Mouse (Mus musculus): ENCODE measurements around the gene Prr15. TPM values are rescaled to one million over a fixed set of nuclear protein-coding genes. Genes with fewer than 3 reads are reported as not detected.

Prr15 gene
- 1.3 and 3.6 TPM in 2 replicates for polyA plus RNA-seq (2015; fragmentation: Nextera tagmentation; extraction: Ambion mirVana)

- peak within 1 kb of the TSS; percentile 89 for H3K4me2 ChIP-seq
- no peaks in the 10 kb centered on the region for H3K9me3 ChIP-seq
- peak within 1 kb of the TSS; percentile 49; the same call in 1 of the 2 replicates for H3K9ac ChIP-seq
- H3K27ac ChIP-seq, result no peak within 1 kb of the TSS
- no peak for ATAC-seq (ENCODE audit: insufficient number of reproducible peaks, insufficient read depth, low FRiP score, low TSS enrichment, low read depth)
- H3K4me3 ChIP-seq, result peak within 1 kb of the TSS; percentile 47
- WGBS, result 44% methylated on average over 3 of the region's 3 CpGs
- peaks cover 75% of the 10 kb centered on the region for H3K27me3 ChIP-seq
- no peaks in the 10 kb centered on the region for H3K36me3 ChIP-seq
- peaks cover 21% of the 10 kb centered on the region for H3K4me1 ChIP-seq
These were observed at the start of gene Prr15 for GRCm38 (mm10) chr6:54325246-54325885. Prr15 (plus strand) TSS chr6:54325835.

GRCm38 (mm10) chr6:54277234-54277633, 48.4 kb upstream of the Prr15 start:
- no peaks in the 10 kb centered on the region for H3K9me3 ChIP-seq
- no peaks in the 10 kb centered on the region for H3K27me3 ChIP-seq
- WGBS, result 71% methylated on average over 4 of the region's 4 CpGs
- H3K4me1 ChIP-seq, result peaks cover 40% of the 10 kb centered on the region
- H3K27ac ChIP-seq, result no peak overlapping the region
- no peak overlapping the region for H3K4me3 ChIP-seq
- H3K9ac ChIP-seq, result no peak overlapping the region
- H3K36me3 ChIP-seq, result no peaks in the 10 kb centered on the region
- ATAC-seq (ENCODE audit: insufficient number of reproducible peaks, insufficient read depth, low FRiP score, low TSS enrichment, low read depth), result no peak
- no peak overlapping the region for H3K4me2 ChIP-seq

- Histone ChIP-seq H3K4me3 (no peak overlapping the region), H3K9ac (no peak overlapping the region), H3K9me3 (no peaks in the 10 kb centered on the region), H3K36me3 (no peaks in the 10 kb centered on the region), H3K27me3 (no peaks in the 10 kb centered on the region), H3K4me2 (no peak overlapping the region), H3K27ac (no peak overlapping the region), H3K4me1 (peaks cover 34% of the 10 kb centered on the region)
- WGBS, result 34% methylated on average over 5 of the region's 5 CpGs
- ATAC-seq (ENCODE audit: insufficient number of reproducible peaks, insufficient read depth, low FRiP score, low TSS enrichment, low read depth), result no peak
These were observed 47.8 kb upstream of the Prr15 start for GRCm38 (mm10) chr6:54277828-54278227.

GRCm38 (mm10) chr6:54278613-54279012, 47.0 kb upstream of the Prr15 start:
- no peaks in the 10 kb centered on the region for H3K36me3 ChIP-seq
- WGBS, result 72% methylated on average over 2 of the region's 2 CpGs
- no peaks in the 10 kb centered on the region for H3K27me3 ChIP-seq
- no peaks in the 10 kb centered on the region for H3K9me3 ChIP-seq
- no peak overlapping the region for H3K27ac ChIP-seq
- peaks cover 26% of the 10 kb centered on the region for H3K4me1 ChIP-seq
- no peak overlapping the region for H3K4me3 ChIP-seq
- H3K9ac ChIP-seq, result no peak overlapping the region
- no peak for ATAC-seq (ENCODE audit: insufficient number of reproducible peaks, insufficient read depth, low FRiP score, low TSS enrichment, low read depth)
- no peak overlapping the region for H3K4me2 ChIP-seq

- H3K27ac ChIP-seq, result no peak overlapping the region; the same call in 1 of the 2 replicates
- H3K4me2 ChIP-seq, result no peak overlapping the region
- H3K36me3 ChIP-seq, result no peaks in the 10 kb centered on the region
- ATAC-seq (ENCODE audit: insufficient number of reproducible peaks, insufficient read depth, low FRiP score, low TSS enrichment, low read depth), result no peak
- no peak overlapping the region for H3K9ac ChIP-seq
- H3K4me3 ChIP-seq, result no peak overlapping the region
- no peaks in the 10 kb centered on the region for H3K27me3 ChIP-seq
- no peaks in the 10 kb centered on the region for H3K9me3 ChIP-seq
- 54% methylated on average over 11 of the region's 11 CpGs for WGBS
- peaks cover 24% of the 10 kb centered on the region for H3K4me1 ChIP-seq
These were observed 46.2 kb upstream of the Prr15 start for GRCm38 (mm10) chr6:54279391-54279790.

GRCm38 (mm10) chr6:54280248-54280647, 45.4 kb upstream of the Prr15 start:
- no peak overlapping the region for H3K27ac ChIP-seq
- 82% methylated on average over 6 of the region's 6 CpGs for WGBS
- H3K4me3 ChIP-seq, result no peak overlapping the region
- peaks cover 19% of the 10 kb centered on the region for H3K4me1 ChIP-seq
- no peak overlapping the region for H3K9ac ChIP-seq
- ATAC-seq (ENCODE audit: insufficient number of reproducible peaks, insufficient read depth, low FRiP score, low TSS enrichment, low read depth), result no peak
- no peak overlapping the region for H3K4me2 ChIP-seq
- H3K36me3 ChIP-seq, result no peaks in the 10 kb centered on the region
- H3K9me3 ChIP-seq, result no peaks in the 10 kb centered on the region
- H3K27me3 ChIP-seq, result no peaks in the 10 kb centered on the region

DNA sequence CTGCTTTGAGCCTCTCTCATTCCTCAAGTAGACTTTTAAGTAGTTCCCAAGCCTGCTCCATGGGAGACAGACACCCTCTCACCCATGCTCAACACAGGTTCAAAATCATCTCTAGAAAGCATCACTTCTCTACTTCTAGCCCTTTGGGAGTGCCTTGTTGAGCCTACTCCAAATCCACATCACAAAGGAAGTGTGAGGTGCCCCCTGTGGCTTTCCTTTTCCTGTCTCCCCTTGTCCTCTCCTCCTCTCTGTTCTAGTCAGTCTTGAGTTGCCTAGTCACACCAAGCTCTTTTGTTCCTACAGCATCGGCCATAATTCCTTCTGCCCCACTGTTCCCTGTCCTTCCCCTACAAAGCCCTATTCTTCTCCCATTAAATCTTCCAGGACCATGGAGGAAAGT, 42.3 kb upstream of the Prr15 start:
- Histone ChIP-seq H3K27me3 (no peaks in the 10 kb centered on the region), H3K4me3 (no peak overlapping the region), H3K4me2 (no peak overlapping the region), H3K36me3 (no peaks in the 10 kb centered on the region), H3K9ac (no peak overlapping the region), H3K27ac (no peak overlapping the region), H3K4me1 (peaks cover 7% of the 10 kb centered on the region), H3K9me3 (no peaks in the 10 kb centered on the region)
- no peak for ATAC-seq (ENCODE audit: insufficient number of reproducible peaks, insufficient read depth, low FRiP score, low TSS enrichment, low read depth)
- WGBS, result 31% methylated on average over 1 of the region's 1 CpGs

GRCm38 (mm10) chr6:54284167-54284711, 41.4 kb upstream of the Prr15 start:
- H3K4me2 ChIP-seq, result no peak overlapping the region
- ATAC-seq (ENCODE audit: insufficient number of reproducible peaks, insufficient read depth, low FRiP score, low TSS enrichment, low read depth), result no peak
- H3K4me1 ChIP-seq, result no peaks in the 10 kb centered on the region
- H3K9ac ChIP-seq, result no peak overlapping the region
- H3K4me3 ChIP-seq, result no peak overlapping the region
- whole genome bisulfite sequencing, result 86% methylated on average over 12 of the region's 12 CpGs
- H3K36me3 ChIP-seq, result no peaks in the 10 kb centered on the region
- H3K27me3 ChIP-seq, result no peaks in the 10 kb centered on the region
- H3K9me3 ChIP-seq, result no peaks in the 10 kb centered on the region
- no peak overlapping the region for H3K27ac ChIP-seq

DNA sequence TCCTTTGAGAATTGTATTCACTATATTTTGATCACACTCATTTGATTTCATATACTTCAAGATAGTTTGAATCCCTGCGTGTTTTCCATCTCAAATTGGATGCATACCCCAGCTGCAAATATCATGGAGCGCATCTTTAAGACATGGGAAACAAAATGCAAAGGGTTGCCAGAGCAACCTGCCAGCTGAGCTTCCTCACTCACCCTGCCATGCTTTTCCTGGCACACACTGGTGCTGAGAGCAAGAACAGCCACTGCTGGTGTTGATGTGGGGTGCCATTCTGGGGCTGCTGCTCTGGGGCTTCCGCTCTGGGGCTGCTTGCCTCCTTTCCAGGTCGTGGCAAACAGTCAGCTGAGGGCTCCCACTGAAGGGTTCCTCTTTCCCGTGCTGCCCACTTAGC, 38.8 kb upstream of the Prr15 start:
- Histone ChIP-seq H3K27ac (no peak overlapping the region), H3K4me1 (no peaks in the 10 kb centered on the region), H3K4me2 (no peak overlapping the region), H3K9ac (no peak overlapping the region), H3K36me3 (no peaks in the 10 kb centered on the region), H3K4me3 (no peak overlapping the region), H3K27me3 (no peaks in the 10 kb centered on the region), H3K9me3 (no peaks in the 10 kb centered on the region)
- no peak for ATAC-seq (ENCODE audit: insufficient number of reproducible peaks, insufficient read depth, low FRiP score, low TSS enrichment, low read depth)
- WGBS, result 80% methylated on average over 5 of the region's 5 CpGs

DNA sequence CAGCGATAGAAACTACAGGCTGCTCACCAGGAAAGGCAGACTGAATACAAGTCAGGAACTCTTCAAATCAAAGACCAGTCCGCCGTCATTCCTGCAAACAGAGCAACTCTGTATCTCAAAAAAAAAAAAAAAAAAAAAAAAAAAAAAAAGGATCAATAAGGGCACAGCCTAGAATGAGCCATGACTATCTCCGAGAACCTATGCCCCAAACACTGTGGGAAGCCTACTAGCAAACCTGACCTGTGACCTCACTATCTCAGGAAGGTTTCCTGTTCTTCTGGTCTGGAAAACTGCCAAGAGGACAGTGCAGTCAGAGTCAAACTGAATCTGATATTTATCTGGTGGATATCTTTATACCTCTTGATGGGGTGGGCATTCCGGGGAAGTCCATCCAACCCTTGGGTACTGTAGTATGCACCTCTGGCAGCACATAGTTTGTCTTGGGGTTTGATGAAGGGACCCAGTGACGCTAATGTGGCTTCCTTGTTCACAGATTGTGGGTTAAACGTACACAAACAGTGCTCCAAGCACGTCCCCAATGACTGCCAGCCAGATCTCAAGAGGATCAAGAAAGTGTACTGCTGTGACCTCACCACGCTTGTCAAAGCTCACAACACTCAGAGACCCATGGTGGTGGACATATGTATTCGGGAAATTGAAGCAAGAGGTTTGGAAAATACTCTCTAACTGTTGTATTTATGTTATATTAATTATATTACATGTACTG, 35.7 kb upstream of the Prr15 start:
- no peak for ATAC-seq (ENCODE audit: insufficient number of reproducible peaks, insufficient read depth, low FRiP score, low TSS enrichment, low read depth)
- H3K27me3 ChIP-seq, result no peaks in the 10 kb centered on the region
- WGBS, result 56% methylated on average over 10 of the region's 10 CpGs
- no peak overlapping the region for H3K9ac ChIP-seq
- no peak overlapping the region for H3K4me2 ChIP-seq
- H3K36me3 ChIP-seq, result no peaks in the 10 kb centered on the region
- no peaks in the 10 kb centered on the region for H3K4me1 ChIP-seq
- H3K4me3 ChIP-seq, result no peak overlapping the region
- no peak overlapping the region for H3K27ac ChIP-seq
- no peaks in the 10 kb centered on the region for H3K9me3 ChIP-seq

DNA sequence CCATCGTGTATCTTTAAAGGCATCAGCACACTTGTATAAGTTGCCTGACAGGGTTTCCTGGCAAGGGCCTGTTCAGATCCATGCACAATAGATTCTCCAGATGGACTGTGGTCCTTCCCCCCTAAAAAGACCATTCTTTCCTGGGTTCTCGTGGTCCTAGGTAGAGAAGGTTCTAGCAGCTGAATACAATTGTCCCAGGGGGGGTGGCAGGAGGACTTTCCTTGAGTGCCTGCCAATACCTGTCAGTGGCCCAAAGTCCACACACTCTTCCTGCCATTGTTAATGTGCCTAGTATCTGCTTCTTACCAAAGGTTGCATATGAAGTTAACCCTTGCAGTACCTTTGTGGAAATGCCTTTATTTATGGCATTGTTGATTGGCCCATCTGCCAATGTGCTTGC, 28.4 kb upstream of the Prr15 start:
- Histone ChIP-seq H3K27me3 (no peaks in the 10 kb centered on the region), H3K36me3 (no peaks in the 10 kb centered on the region), H3K4me1 (no peaks in the 10 kb centered on the region), H3K4me2 (no peak overlapping the region), H3K9me3 (no peaks in the 10 kb centered on the region), H3K4me3 (no peak overlapping the region), H3K9ac (no peak overlapping the region), H3K27ac (no peak overlapping the region)
- no peak for ATAC-seq (ENCODE audit: insufficient number of reproducible peaks, insufficient read depth, low FRiP score, low TSS enrichment, low read depth)
- WGBS, result 85% methylated on average over 2 of the region's 2 CpGs

DNA sequence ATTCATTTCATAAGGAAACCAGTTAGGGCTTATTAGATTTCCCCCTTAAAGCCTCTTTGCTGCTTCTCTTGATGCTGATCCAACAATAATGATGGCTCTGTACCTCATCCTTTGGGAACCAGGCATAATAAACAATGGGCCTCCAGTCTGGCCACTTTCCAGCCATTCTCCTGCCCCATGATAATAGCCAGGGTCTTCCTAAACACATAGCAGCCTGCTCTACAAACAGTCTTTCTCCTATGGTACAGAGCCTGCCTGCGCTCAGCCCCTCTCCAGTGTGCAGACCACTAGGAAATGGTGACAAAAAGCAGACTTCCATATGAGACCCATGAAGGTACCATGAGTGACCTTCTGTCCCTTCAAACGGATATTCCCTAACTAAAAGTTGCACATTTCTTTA, 26.2 kb upstream of the Prr15 start:
- H3K27ac ChIP-seq, result no peak overlapping the region

More for the DNA sequence above, 26.2 kb upstream of the Prr15 start:
- H3K4me1 ChIP-seq, result no peaks in the 10 kb centered on the region
- no peak for ATAC-seq (ENCODE audit: insufficient number of reproducible peaks, insufficient read depth, low FRiP score, low TSS enrichment, low read depth)
- no peaks in the 10 kb centered on the region for H3K27me3 ChIP-seq
- WGBS, result 62% methylated on average over 2 of the region's 2 CpGs
- no peaks in the 10 kb centered on the region for H3K36me3 ChIP-seq
- no peak overlapping the region for H3K9ac ChIP-seq
- no peaks in the 10 kb centered on the region for H3K9me3 ChIP-seq
- H3K4me3 ChIP-seq, result no peak overlapping the region
- H3K4me2 ChIP-seq, result no peak overlapping the region
